Mouse (Mus musculus): Measurements from ENCODE around the gene Mtif3. TPM values are rescaled to one million over a fixed set of nuclear protein-coding genes. Genes with fewer than 3 reads are reported as not detected.

The Mtif3 gene
- total RNA-seq (2021) = 10 to 100 TPM; 13.3 to 15.7 TPM

- peak; percentile 81 for DNase-seq
Observed at GRCm38 (mm10) chr5:146963118-146963936, at the start of gene Mtif3. Gene Mtif3, minus strand, starts transcription at chr5:146963800.

GRCm38 (mm10) chr5:147011333-147011732 is 47.7 kb upstream of the Mtif3 start:
- no peak for DNase-seq

DNA sequence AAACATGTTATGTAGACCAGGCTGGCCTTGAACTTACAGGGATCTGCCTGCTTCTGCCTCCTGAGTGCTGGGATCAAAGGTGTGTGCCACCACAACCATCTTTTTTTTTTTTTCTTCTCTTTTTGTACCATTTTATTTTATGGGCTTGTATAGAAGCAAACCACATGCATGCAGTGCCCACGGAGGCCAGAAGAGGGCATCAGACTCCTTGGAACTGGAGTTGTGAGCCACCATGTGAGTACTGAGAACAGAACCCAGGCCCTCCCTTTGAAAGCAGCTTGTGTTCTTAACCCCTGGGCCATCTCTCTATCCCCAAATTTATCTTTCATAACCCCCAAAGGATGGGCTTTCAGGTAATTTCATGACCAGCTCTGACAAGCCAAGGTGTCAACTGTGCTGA is 39.7 kb upstream of the Mtif3 start:
- no peak for DNase-seq

GRCm38 (mm10) chr5:147001312-147001711 is 37.7 kb upstream of the Mtif3 start:
- DNase-seq = no peak

- DNase-seq = no peak
Observed at GRCm38 (mm10) chr5:146998802-146999201, 35.2 kb upstream of the Mtif3 start.

GRCm38 (mm10) chr5:146996812-146997211 is 33.2 kb upstream of the Mtif3 start:
- no peak for DNase-seq

DNA sequence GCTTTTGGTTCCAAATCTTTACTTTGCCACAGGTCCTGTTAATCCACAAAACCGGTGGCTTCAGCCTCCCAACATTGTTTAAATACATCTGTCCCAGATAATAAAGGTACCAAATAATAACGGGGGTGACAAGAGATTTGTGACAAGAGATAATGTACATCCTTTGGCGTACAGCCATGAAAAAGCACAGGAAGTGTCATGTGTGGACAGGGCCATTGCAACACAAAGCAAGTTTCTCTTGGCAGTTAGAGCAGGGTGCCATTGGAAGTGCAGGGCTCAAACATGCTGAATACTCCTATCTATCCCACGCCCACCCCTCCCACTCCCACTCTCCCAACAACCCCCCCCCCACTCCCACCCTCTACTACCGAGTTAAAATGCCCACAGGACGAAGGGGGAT is 31.4 kb upstream of the Mtif3 start:
- DNase-seq = no peak

- DNase-seq = peak; percentile 87
Observed at GRCm38 (mm10) chr5:146993509-146993908, 29.9 kb upstream of the Mtif3 start.

- DNase-seq = peak; percentile 31
Observed at GRCm38 (mm10) chr5:146989051-146989450, 25.5 kb upstream of the Mtif3 start.

- no peak for DNase-seq
Observed at GRCm38 (mm10) chr5:146987588-146987987, 24.0 kb upstream of the Mtif3 start.

DNA sequence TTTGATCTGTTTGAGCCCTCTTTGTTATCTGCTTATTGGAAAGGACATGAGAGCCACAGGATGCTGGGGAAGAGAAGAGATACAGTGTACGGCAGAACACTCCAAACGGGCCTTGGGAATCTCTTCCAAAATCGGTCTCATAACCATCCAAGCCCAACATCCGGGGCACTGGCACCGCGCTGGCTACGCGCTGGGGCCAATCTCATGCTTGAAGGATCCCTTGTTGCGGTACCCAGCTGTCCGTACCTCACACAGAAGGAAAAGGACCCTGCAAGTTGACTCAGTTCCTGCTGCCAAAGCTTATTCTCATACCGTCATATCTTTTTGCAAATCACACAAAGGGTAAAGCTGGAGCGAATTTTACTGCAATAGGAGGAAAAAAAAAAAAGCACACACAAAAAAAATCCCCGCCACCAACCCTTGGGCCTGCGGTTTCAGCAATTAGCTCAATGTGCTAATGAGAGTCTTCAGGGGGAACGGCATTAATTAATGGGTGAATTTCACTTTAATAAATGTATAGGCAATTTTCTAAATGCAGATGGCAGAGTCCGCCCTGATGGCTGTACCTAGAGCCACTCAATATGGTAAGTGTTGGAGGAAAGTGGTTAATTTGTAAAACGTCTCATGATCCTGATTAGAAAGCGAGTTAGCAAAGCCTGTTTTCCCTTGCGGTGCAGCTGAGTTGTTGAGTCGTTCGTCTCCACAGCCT is 22.3 kb upstream of the Mtif3 start:
- no peak for DNase-seq

DNA sequence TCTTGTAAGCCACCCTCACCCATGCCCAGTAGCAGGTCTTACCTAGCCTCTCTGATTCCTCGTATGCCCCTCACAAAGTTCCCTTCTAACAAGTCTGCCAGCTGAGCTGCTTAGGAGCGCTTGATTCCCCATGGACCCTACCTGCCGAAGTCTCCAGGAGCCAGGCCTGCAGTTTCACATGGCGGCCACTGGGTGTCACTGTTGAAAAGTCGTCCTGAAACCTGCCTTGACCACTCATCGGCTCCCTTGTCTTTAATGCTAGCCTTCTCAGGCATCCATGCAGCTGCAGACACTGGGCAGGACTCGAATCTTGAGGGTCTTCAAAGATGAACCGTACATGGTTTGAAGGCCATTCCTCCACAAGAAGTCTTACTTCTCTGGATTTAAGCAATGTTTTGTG is 19.6 kb upstream of the Mtif3 start:
- peak; percentile 73 for DNase-seq

- no peak for DNase-seq
Observed at GRCm38 (mm10) chr5:146981376-146981775, 17.8 kb upstream of the Mtif3 start.

DNA sequence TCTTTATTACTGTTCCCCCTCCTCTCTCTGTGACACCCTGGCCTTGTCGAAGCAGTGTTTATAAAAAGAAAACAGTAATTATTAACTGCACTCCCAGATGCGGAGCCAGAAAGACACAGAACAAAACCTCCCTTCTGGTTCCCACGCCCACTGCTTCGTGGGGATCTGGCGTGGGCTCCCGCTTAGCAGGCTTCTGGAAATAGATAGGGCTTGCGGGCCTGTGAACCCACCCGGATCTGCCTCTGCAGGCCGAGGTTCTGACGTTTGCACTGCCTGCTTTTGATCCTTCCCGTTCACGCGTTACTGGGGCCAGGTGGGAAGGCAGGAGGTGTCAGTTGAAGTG is 11.2 kb upstream of the Mtif3 start:
- DNase-seq = no peak

- DNase-seq = no peak
Observed at GRCm38 (mm10) chr5:146973858-146974780, 10.5 kb upstream of the Mtif3 start.

GRCm38 (mm10) chr5:146973353-146973752 is 9.8 kb upstream of the Mtif3 start:
- no peak for DNase-seq

- no peak for DNase-seq
Observed at GRCm38 (mm10) chr5:146971776-146972561, 8.4 kb upstream of the Mtif3 start.

DNA sequence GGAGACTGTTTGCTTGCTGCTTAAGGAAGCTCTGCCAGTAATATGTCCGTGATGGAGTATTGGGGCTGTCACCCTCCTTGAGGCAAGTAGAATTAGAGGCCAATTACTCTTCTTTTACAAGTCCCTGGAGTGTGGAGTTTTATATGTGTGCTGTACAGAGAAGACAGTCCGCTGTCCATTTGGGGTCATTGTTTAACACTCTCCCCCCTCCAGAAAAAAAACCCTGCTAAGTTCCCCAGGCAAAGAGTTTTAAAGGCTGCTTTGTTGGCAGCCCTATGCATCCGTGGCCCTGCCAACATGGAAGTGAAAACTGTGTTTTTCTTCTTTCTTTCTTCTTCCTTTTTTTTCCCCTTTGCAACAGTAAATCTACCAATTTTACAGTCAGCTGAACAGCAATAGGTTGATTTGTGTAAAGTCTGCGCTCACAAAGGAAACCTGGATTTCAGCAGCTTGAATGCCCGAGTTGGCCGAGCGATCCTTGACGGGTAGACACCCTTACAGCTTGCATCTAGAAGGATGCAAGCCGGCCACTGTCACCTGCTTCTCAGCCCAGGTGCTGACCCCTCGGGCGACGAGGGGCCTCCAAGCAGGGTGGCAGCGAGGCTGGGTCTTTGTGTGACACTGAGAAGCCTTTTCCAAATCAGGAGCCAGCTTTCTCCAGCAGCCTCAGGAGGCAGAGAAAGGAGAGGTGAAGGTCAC is 5.2 kb upstream of the Mtif3 start:
- no peak for DNase-seq

DNA sequence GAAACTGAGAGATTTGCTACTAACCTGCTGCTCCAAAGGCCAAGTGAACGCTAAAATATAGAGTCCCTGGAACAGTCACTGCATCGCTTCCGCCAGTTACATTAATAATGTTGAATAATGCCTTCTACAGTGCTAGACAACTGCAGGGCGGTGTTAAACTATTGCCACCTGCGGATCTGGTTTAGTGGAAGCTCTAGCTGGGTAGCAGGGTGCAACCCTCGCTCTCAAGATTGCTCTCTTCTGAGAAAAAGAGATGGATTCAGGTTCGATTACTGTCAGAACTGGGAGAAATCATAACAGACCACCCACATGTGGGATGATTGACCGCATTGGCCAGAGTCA is 308 bp upstream of the Mtif3 start:
- no peak for DNase-seq

DNA sequence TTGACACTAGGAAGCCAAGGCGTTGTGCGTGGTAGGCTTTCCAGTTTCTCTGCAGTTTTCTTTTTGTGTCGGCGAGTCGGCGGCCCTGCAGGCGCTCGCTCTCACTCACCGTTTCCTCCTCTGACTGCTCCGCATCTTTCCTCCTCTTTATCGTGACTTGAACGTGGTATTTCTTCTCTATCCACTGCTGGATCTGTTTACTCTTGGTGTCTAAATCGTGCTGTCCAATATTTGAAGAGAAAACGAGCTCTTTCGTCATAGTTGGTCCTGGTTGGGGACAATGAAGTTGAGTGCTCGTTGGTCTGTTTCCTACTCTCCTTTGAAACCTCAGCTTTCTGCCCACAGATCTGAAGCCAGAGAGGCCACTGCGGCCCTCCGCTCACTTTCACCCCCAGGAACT is 6.9 kb downstream of the Mtif3 start:
- DNase-seq = no peak

DNA sequence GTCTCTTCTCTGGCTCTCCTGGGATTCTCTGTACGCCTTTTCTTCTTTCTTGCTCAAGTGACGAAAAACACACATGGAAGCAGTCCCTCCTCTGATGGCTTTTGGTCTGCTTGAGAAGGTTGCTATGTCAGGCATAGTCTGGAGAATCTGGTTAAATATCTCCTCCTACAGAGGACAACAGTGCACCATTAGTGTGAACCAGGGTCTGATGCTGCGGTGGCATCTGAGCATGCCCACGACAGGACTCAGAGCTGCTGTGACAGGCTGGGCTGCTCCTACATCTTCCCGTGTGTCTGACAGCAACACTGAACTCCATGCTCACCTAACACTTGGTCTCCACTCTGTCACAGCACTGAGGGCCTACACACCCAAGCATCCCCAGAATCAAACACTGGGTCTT is 7.9 kb downstream of the Mtif3 start:
- DNase-seq = no peak

DNA sequence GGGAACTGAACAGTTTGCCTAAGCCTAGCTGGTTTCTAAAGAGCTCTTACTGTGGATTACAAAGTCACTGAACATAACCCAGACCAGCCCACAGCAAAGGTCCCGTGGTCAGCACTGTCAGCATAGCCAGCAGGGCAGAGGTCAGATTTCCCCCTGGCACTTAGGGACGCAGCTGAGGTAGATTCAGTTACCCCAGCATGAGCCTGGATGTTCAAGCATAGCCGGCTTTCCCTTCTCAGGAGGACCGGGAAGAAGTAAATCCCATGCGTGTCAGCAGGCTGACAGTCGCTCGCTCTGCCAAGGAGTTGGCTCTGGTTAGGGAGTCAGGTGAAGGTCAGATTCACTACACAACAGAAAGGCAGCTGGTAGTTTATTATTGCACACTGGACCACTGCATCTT is 9.0 kb downstream of the Mtif3 start:
- DNase-seq = no peak

Measured in heart, postnatal 4 days (tissue).